Mouse (Mus musculus): ENCODE measurements around the gene Elobl. TPM values are rescaled to one million over a fixed set of nuclear protein-coding genes. Genes with fewer than 3 reads are reported as not detected.
A peak's percentile ranks its signal among the peaks of the same experiment; 100 is the strongest.

The Elobl gene
- not detected in 2 replicates for polyA plus RNA-seq (2014; fragmentation: Nextera tagmentation; extraction: Ambion mirVana)

- H3K27me3 ChIP-seq (replicated peaks; ENCODE audit: control insufficient read depth, insufficient read depth, low read length): no peaks in the 10 kb centered on the region
- 83% methylated on average over 2 of the region's 3 CpGs for WGBS
- no peaks in the 10 kb centered on the region for H3K36me3 ChIP-seq (ENCODE audit: control insufficient read depth, insufficient read depth, low read length)
- H3K9me3 ChIP-seq (ENCODE audit: control insufficient read depth, low read length): no peaks in the 10 kb centered on the region
- H3K4me1 ChIP-seq (ENCODE audit: control insufficient read depth, insufficient read depth, low read length): no peaks in the 10 kb centered on the region
- H3K9ac ChIP-seq (ENCODE audit: low read depth, low read length): no peak within 1 kb of the TSS
- DNase-seq (ENCODE audit: low spot score) (no peak), ATAC-seq (ENCODE audit: low read depth) (no peak)
- H3K27ac ChIP-seq (replicated peaks; ENCODE audit: low read depth, low read length): no peak within 1 kb of the TSS
- H3K4me2 ChIP-seq (ENCODE audit: low read depth, low read length): no peak within 1 kb of the TSS
- H3K4me3 ChIP-seq (ENCODE audit: low read depth, low read length): no peak within 1 kb of the TSS
Observed at GRCm38 (mm10) chr11:88966881-88967361, at the start of gene Elobl. Elobl (minus strand) TSS chr11:88966931.

GRCm38 (mm10) chr11:89012241-89012640 is 45.5 kb upstream of the Elobl start:
- Histone ChIP-seq H3K4me2 (ENCODE audit: low read depth, low read length) (no peak overlapping the region), H3K36me3 (ENCODE audit: control insufficient read depth, insufficient read depth, low read length) (no peaks in the 10 kb centered on the region)

GRCm38 (mm10) chr11:89009496-89009895 is 42.8 kb upstream of the Elobl start:
- no peaks in the 10 kb centered on the region for H3K36me3 ChIP-seq (ENCODE audit: control insufficient read depth, insufficient read depth, low read length)
- H3K9me3 ChIP-seq (ENCODE audit: control insufficient read depth, low read length): no peaks in the 10 kb centered on the region
- ATAC-seq (ENCODE audit: low read depth) (no peak), DNase-seq (ENCODE audit: low spot score) (no peak)
- no peaks in the 10 kb centered on the region for H3K27me3 ChIP-seq (replicated peaks; ENCODE audit: control insufficient read depth, insufficient read depth, low read length)
- H3K4me1 ChIP-seq (ENCODE audit: control insufficient read depth, insufficient read depth, low read length): no peaks in the 10 kb centered on the region
- no peak overlapping the region for H3K27ac ChIP-seq (replicated peaks; ENCODE audit: low read depth, low read length)
- H3K4me3 ChIP-seq (ENCODE audit: low read depth, low read length): no peak overlapping the region
- H3K4me2 ChIP-seq (ENCODE audit: low read depth, low read length): no peak overlapping the region
- 62% methylated on average over 7 of the region's 7 CpGs for WGBS
- H3K9ac ChIP-seq (ENCODE audit: low read depth, low read length): no peak overlapping the region

More at GRCm38 (mm10) chr11:89012241-89012640, 45.5 kb upstream of the Elobl start:
- 73% methylated on average over 5 of the region's 5 CpGs for WGBS
- no peaks in the 10 kb centered on the region for H3K27me3 ChIP-seq (replicated peaks; ENCODE audit: control insufficient read depth, insufficient read depth, low read length)
- H3K4me1 ChIP-seq (ENCODE audit: control insufficient read depth, insufficient read depth, low read length): no peaks in the 10 kb centered on the region
- H3K9ac ChIP-seq (ENCODE audit: low read depth, low read length): no peak overlapping the region
- H3K27ac ChIP-seq (replicated peaks; ENCODE audit: low read depth, low read length): no peak overlapping the region
- DNase-seq (ENCODE audit: low spot score) (no peak), ATAC-seq (ENCODE audit: low read depth) (no peak)
- H3K4me3 ChIP-seq (ENCODE audit: low read depth, low read length): no peak overlapping the region
- H3K9me3 ChIP-seq (ENCODE audit: control insufficient read depth, low read length): no peaks in the 10 kb centered on the region

GRCm38 (mm10) chr11:89009066-89009465 is 42.3 kb upstream of the Elobl start:
- Histone ChIP-seq H3K4me2 (ENCODE audit: low read depth, low read length) (no peak overlapping the region), H3K36me3 (ENCODE audit: control insufficient read depth, insufficient read depth, low read length) (no peaks in the 10 kb centered on the region), H3K4me3 (ENCODE audit: low read depth, low read length) (no peak overlapping the region), H3K9ac (ENCODE audit: low read depth, low read length) (no peak overlapping the region), H3K9me3 (ENCODE audit: control insufficient read depth, low read length) (no peaks in the 10 kb centered on the region), H3K4me1 (ENCODE audit: control insufficient read depth, insufficient read depth, low read length) (no peaks in the 10 kb centered on the region), H3K27me3 (replicated peaks; ENCODE audit: control insufficient read depth, insufficient read depth, low read length) (no peaks in the 10 kb centered on the region), H3K27ac (replicated peaks; ENCODE audit: low read depth, low read length) (no peak overlapping the region)
- WGBS: 79% methylated on average over 8 of the region's 9 CpGs
- no peak for DNase-seq (ENCODE audit: low spot score)
- no peak for ATAC-seq (ENCODE audit: low read depth)

GRCm38 (mm10) chr11:89007582-89007981 is 40.9 kb upstream of the Elobl start:
- WGBS: 85% methylated on average over 3 of the region's 3 CpGs

GRCm38 (mm10) chr11:89006404-89006803 is 39.7 kb upstream of the Elobl start:
- H3K4me3 ChIP-seq (ENCODE audit: low read depth, low read length): no peak overlapping the region
- H3K4me2 ChIP-seq (ENCODE audit: low read depth, low read length): no peak overlapping the region
- H3K27ac ChIP-seq (replicated peaks; ENCODE audit: low read depth, low read length): no peak overlapping the region
- H3K9me3 ChIP-seq (ENCODE audit: control insufficient read depth, low read length): no peaks in the 10 kb centered on the region
- H3K36me3 ChIP-seq (ENCODE audit: control insufficient read depth, insufficient read depth, low read length): no peaks in the 10 kb centered on the region
- DNase-seq (ENCODE audit: low spot score) (no peak), ATAC-seq (ENCODE audit: low read depth) (no peak)
- no peaks in the 10 kb centered on the region for H3K27me3 ChIP-seq (replicated peaks; ENCODE audit: control insufficient read depth, insufficient read depth, low read length)
- no peaks in the 10 kb centered on the region for H3K4me1 ChIP-seq (ENCODE audit: control insufficient read depth, insufficient read depth, low read length)
- no peak overlapping the region for H3K9ac ChIP-seq (ENCODE audit: low read depth, low read length)

More at GRCm38 (mm10) chr11:89007582-89007981, 40.9 kb upstream of the Elobl start:
- no peak for ATAC-seq (ENCODE audit: low read depth)
- no peak for DNase-seq (ENCODE audit: low spot score)
- H3K4me2 ChIP-seq (ENCODE audit: low read depth, low read length): no peak overlapping the region
- no peaks in the 10 kb centered on the region for H3K9me3 ChIP-seq (ENCODE audit: control insufficient read depth, low read length)
- no peaks in the 10 kb centered on the region for H3K36me3 ChIP-seq (ENCODE audit: control insufficient read depth, insufficient read depth, low read length)
- H3K27me3 ChIP-seq (replicated peaks; ENCODE audit: control insufficient read depth, insufficient read depth, low read length): no peaks in the 10 kb centered on the region
- no peak overlapping the region for H3K27ac ChIP-seq (replicated peaks; ENCODE audit: low read depth, low read length)
- no peak overlapping the region for H3K4me3 ChIP-seq (ENCODE audit: low read depth, low read length)
- H3K9ac ChIP-seq (ENCODE audit: low read depth, low read length): no peak overlapping the region
- no peaks in the 10 kb centered on the region for H3K4me1 ChIP-seq (ENCODE audit: control insufficient read depth, insufficient read depth, low read length)

GRCm38 (mm10) chr11:89005473-89005872 is 38.7 kb upstream of the Elobl start:
- no peak overlapping the region for H3K4me3 ChIP-seq (ENCODE audit: low read depth, low read length)
- H3K9ac ChIP-seq (ENCODE audit: low read depth, low read length): no peak overlapping the region
- no peaks in the 10 kb centered on the region for H3K36me3 ChIP-seq (ENCODE audit: control insufficient read depth, insufficient read depth, low read length)
- ATAC-seq (ENCODE audit: low read depth) (no peak), DNase-seq (ENCODE audit: low spot score) (no peak)
- no peak overlapping the region for H3K4me2 ChIP-seq (ENCODE audit: low read depth, low read length)
- 55% methylated on average over 5 of the region's 5 CpGs for WGBS
- no peaks in the 10 kb centered on the region for H3K9me3 ChIP-seq (ENCODE audit: control insufficient read depth, low read length)
- H3K4me1 ChIP-seq (ENCODE audit: control insufficient read depth, insufficient read depth, low read length): no peaks in the 10 kb centered on the region
- no peak overlapping the region for H3K27ac ChIP-seq (replicated peaks; ENCODE audit: low read depth, low read length)
- peaks cover 2% of the 10 kb centered on the region; the same call in 1 of the 2 replicates for H3K27me3 ChIP-seq (replicated peaks; ENCODE audit: control insufficient read depth, insufficient read depth, low read length)

GRCm38 (mm10) chr11:89003726-89004125 is 37.0 kb upstream of the Elobl start:
- Histone ChIP-seq H3K27ac (replicated peaks; ENCODE audit: low read depth, low read length) (no peak overlapping the region), H3K4me1 (ENCODE audit: control insufficient read depth, insufficient read depth, low read length) (no peaks in the 10 kb centered on the region), H3K9me3 (ENCODE audit: control insufficient read depth, low read length) (no peaks in the 10 kb centered on the region), H3K4me2 (ENCODE audit: low read depth, low read length) (no peak overlapping the region), H3K4me3 (ENCODE audit: low read depth, low read length) (no peak overlapping the region), H3K36me3 (ENCODE audit: control insufficient read depth, insufficient read depth, low read length) (no peaks in the 10 kb centered on the region), H3K9ac (ENCODE audit: low read depth, low read length) (no peak overlapping the region), H3K27me3 (replicated peaks; ENCODE audit: control insufficient read depth, insufficient read depth, low read length) (peaks cover 18% of the 10 kb centered on the region)
- no peak for DNase-seq (ENCODE audit: low spot score)
- 68% methylated on average over 4 of the region's 4 CpGs for WGBS
- ATAC-seq (ENCODE audit: low read depth): no peak

GRCm38 (mm10) chr11:89003078-89003477 is 36.3 kb upstream of the Elobl start:
- DNase-seq (ENCODE audit: low spot score) (no peak), ATAC-seq (ENCODE audit: low read depth) (no peak)
- Histone ChIP-seq H3K27ac (replicated peaks; ENCODE audit: low read depth, low read length) (no peak overlapping the region), H3K4me1 (ENCODE audit: control insufficient read depth, insufficient read depth, low read length) (no peaks in the 10 kb centered on the region), H3K4me2 (ENCODE audit: low read depth, low read length) (peak overlapping the region; percentile 7; the same call in 1 of the 2 replicates), H3K9ac (ENCODE audit: low read depth, low read length) (no peak overlapping the region), H3K9me3 (ENCODE audit: control insufficient read depth, low read length) (no peaks in the 10 kb centered on the region), H3K36me3 (ENCODE audit: control insufficient read depth, insufficient read depth, low read length) (no peaks in the 10 kb centered on the region), H3K27me3 (replicated peaks; ENCODE audit: control insufficient read depth, insufficient read depth, low read length) (peaks cover 19% of the 10 kb centered on the region), H3K4me3 (ENCODE audit: low read depth, low read length) (no peak overlapping the region)
- 35% methylated on average over 6 of the region's 6 CpGs for WGBS
